ENCODE assay signal across 11 mouse cellular contexts in the genomic region with DNA sequence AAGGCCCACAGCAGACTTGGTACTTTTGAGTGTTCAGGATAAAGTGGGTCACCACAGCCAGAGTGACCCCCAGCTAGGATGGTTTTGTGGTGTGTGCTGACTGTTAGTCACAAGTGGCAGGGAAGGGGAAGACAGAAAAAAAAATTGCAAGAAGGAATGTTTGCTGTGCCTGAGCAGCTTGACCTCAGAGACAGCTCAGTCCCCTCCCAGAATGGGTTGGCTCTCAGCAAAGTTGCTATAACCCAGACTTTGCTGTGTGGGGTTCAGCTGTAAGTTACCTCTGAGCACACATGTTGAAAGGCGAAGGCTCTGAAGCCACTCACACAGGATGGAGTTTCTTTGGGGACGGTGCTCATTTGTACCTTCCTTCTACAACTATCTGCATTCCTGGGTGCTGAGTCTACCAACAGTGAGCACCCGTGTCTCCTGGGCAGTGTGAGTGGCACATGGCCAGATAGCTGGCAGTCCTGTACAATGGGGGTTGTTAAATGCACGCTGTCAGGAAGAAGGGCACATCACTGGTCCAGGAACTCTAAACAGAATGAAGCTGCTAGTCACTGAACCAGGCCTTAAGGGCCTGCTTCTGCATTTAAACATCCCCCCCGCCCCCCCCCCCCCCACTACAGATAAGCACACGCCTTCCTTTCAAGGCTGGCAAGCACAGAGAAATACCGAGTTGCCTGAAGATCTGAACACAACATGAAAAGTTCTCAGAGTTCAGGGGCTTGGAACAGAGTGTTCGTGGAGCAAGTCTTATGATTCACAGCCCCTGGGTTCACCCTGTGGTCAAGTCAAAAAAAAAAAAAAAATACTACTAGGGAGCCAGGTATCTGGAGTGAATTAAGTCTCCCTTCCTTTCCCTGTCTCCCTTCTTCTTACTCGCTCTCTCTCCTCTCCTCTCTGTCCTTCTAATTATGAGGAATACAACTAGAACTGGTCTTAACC. TPM values are rescaled to one million over a fixed set of nuclear protein-coding genes. Genes with fewer than 3 reads are reported as not detected.
DNase-seq lines count a peak whose midpoint lies in the region; ATAC-seq and TF ChIP-seq lines count a peak whose summit lies in the region.
"Had no signal": no experiment of that assay in that cellular context is flagged by ENCODE, and none has a peak within 500 bp of the region (broad histone marks: within the 10 kb centered on the region; RNA-seq: fewer than 3 reads in every experiment).

No protein-coding gene starts in this region.

- H3K9ac ChIP-seq in liver, adult 2 months (ENCODE audit: low read depth, low read length), result no peak overlapping the region
- H3K9ac ChIP-seq in liver, embryonic 12.5 days, result no peak overlapping the region
- H3K9ac ChIP-seq: intestine, embryonic 15.5 days; liver, embryonic 14.5 days had no signal

- no peaks in the 10 kb centered on the region for H3K9me3 ChIP-seq in liver, embryonic 12.5 days (replicated peaks)
- no peaks in the 10 kb centered on the region for H3K9me3 ChIP-seq in heart, embryonic 10.5 days
- H3K9me3 ChIP-seq: intestine, embryonic 15.5 days had no signal

- no peaks in the 10 kb centered on the region for H3K79me2 ChIP-seq in liver, adult 2 months (ENCODE audit: control insufficient read depth, insufficient read depth, low read length)

- H3K27me3 ChIP-seq in liver, adult 2 months (ENCODE audit: control insufficient read depth, insufficient read depth, low read length), result no peaks in the 10 kb centered on the region
- no peaks in the 10 kb centered on the region; the same call in 1 of the 2 replicates for H3K27me3 ChIP-seq in liver, embryonic 12.5 days (replicated peaks)
- no peaks in the 10 kb centered on the region for H3K27me3 ChIP-seq in heart, embryonic 10.5 days (ENCODE audit: insufficient read depth, poor library complexity, severe bottlenecking)
- H3K27me3 ChIP-seq in cerebellum, adult 2 months (ENCODE audit: control insufficient read depth, insufficient read depth, low read length), result no peaks in the 10 kb centered on the region
- H3K27me3 ChIP-seq: intestine, embryonic 15.5 days had no signal

- no peak for TF ChIP-seq CTCF in liver, adult 2 months (IDR thresholded peaks at IDR 0.05; ENCODE audit: low read depth, low read length)
- no peak for TF ChIP-seq CTCF in cerebellum, adult 2 months (IDR thresholded peaks at IDR 0.05; ENCODE audit: borderline replicate concordance, insufficient read depth, low read depth, low read length)

- H3K4me3 ChIP-seq in liver, adult 2 months (ENCODE audit: insufficient read depth, low read depth, low read length), result no peak overlapping the region
- H3K4me3 ChIP-seq in liver, embryonic 12.5 days, result no peak overlapping the region
- no peak overlapping the region for H3K4me3 ChIP-seq in heart, embryonic 10.5 days
- H3K4me3 ChIP-seq in cerebellum, adult 2 months (replicated peaks; ENCODE audit: insufficient read depth, low read depth, low read length), result no peak overlapping the region
- H3K4me3 ChIP-seq: intestine, embryonic 15.5 days had no signal

- H3K4me2 ChIP-seq in liver, embryonic 12.5 days, result no peak overlapping the region
- H3K4me2 ChIP-seq: intestine, embryonic 15.5 days had no signal

- WGBS in liver, adult 2 months, result 53% methylated on average over 9 of the region's 9 CpGs
- WGBS in liver, embryonic 12.5 days (ENCODE audit: insufficient replicate concordance), result 31% methylated on average over 9 of the region's 9 CpGs
- 30% methylated on average over 9 of the region's 9 CpGs for WGBS in heart, embryonic 10.5 days
- WGBS in cerebellum, adult 2 months, result 64% methylated on average over 9 of the region's 9 CpGs

- H3K4me1 ChIP-seq in liver, adult 2 months (ENCODE audit: control insufficient read depth, insufficient read depth, low read length), result 0 out of 2 replicates have a peak, but pooled peaks cover 7% of the 10 kb centered on the region
- peaks cover 33% of the 10 kb centered on the region for H3K4me1 ChIP-seq in liver, embryonic 12.5 days
- H3K4me1 ChIP-seq in heart, embryonic 10.5 days, result peaks cover 50% of the 10 kb centered on the region
- H3K4me1 ChIP-seq in cerebellum, adult 2 months (ENCODE audit: control insufficient read depth, insufficient read depth, low read length), result peaks cover 4% of the 10 kb centered on the region; the same call in 1 of the 2 replicates

- no peak for DNase-seq in liver, adult 2 months (ENCODE audit: extremely low read depth, low read depth, low spot score)
- peak; percentile 33 for DNase-seq in adrenal gland, adult 8-10 months
- no peak for DNase-seq in heart, embryonic 10.5 days (ENCODE audit: low spot score)
- DNase-seq in lung, postnatal 14 days, result peak; percentile 33
- DNase-seq in cerebellum, adult 2 months, result no peak
- DNase-seq in layer of hippocampus, adult 8-10 months (ENCODE audit: low spot score in 2 of 2), result no peak
- no peak for DNase-seq in thymus, postnatal 10 days (ENCODE audit: low spot score in 2 of 2)

- 0 out of 2 replicates have a peak overlapping the region, but pooled peaks have one; percentile 18 for H3K27ac ChIP-seq in liver, adult 2 months (replicated peaks; ENCODE audit: insufficient read depth, low read depth, low read length)
- H3K27ac ChIP-seq in liver, embryonic 12.5 days, result no peak overlapping the region
- peak overlapping the region; percentile 53 for H3K27ac ChIP-seq in heart, embryonic 10.5 days
- H3K27ac ChIP-seq in cerebellum, adult 2 months (ENCODE audit: insufficient read depth, low read length), result no peak overlapping the region
- H3K27ac ChIP-seq: intestine, embryonic 15.5 days; liver, embryonic 14.5 days had no signal

- ATAC-seq in liver, embryonic 12.5 days, result no peak
- ATAC-seq: intestine, embryonic 15.5 days had no signal

- no peak for TF ChIP-seq POLR2A in liver, adult 2 months (IDR thresholded peaks at IDR 0.05; ENCODE audit: extremely low read depth, insufficient read depth, low read length)
- TF ChIP-seq POLR2A in cerebellum, adult 2 months (IDR thresholded peaks at IDR 0.05; ENCODE audit: borderline replicate concordance, insufficient read depth, low read length), result no peak

- no peaks in the 10 kb centered on the region for H3K36me3 ChIP-seq in liver, adult 2 months (ENCODE audit: control insufficient read depth, insufficient read depth, low read length)
- H3K36me3 ChIP-seq in liver, embryonic 12.5 days, result no peaks in the 10 kb centered on the region
- no peaks in the 10 kb centered on the region for H3K36me3 ChIP-seq in heart, embryonic 10.5 days
- H3K36me3 ChIP-seq: intestine, embryonic 15.5 days had no signal

RNA-seq across cellular contexts. Expression of a gene that starts 38.7 kb away (rescaled TPM):
- 0.09 TPM in 1 of 2 replicates, not detected in the other for total RNA-seq in liver, adult 2 months (2014; rRNA removed)
- 0.04 TPM in 1 of 2 replicates, not detected in the other for polyA plus RNA-seq in liver, adult 2 months (2012; rRNA removed)
- 0.12 TPM in 2 replicates for polyA plus RNA-seq in liver, embryonic 12.5 days (2016; fragmentation: Nextera tagmentation; extraction: Ambion mirVana)
- total RNA-seq in adrenal gland, adult 8-10 months (2022), result under 1 TPM in 2 of 4 experiments, not detected in 2; 0.22 to 0.30 TPM
- polyA plus RNA-seq in heart, embryonic 10.5 days (2016; fragmentation: Nextera tagmentation; extraction: Ambion mirVana), result 0.73 and 1.4 TPM in 2 replicates
- polyA plus RNA-seq in cerebellum, adult 2 months (2012; rRNA removed), result 0.26 and 0.29 TPM in 2 replicates
- 1 to 10 TPM in 1 of 4 experiments, under 1 TPM in 2, not detected in 1; 0.18 to 1.2 (median 0.45) TPM for total RNA-seq in layer of hippocampus, adult 8-10 months (2022)

RNA-seq across cellular contexts. Expression of a gene that starts 45.6 kb away (rescaled TPM):
- total RNA-seq in liver, adult 2 months (2014; rRNA removed), result not detected in 2 replicates
- not detected in 2 replicates for polyA plus RNA-seq in liver, adult 2 months (2012; rRNA removed)
- not detected in 2 replicates for polyA plus RNA-seq in liver, embryonic 12.5 days (2016; fragmentation: Nextera tagmentation; extraction: Ambion mirVana)
- not detected for total RNA-seq in adrenal gland, adult 8-10 months (2022)
- 0.63 and 1.2 TPM in 2 replicates for polyA plus RNA-seq in heart, embryonic 10.5 days (2016; fragmentation: Nextera tagmentation; extraction: Ambion mirVana)
- polyA plus RNA-seq in cerebellum, adult 2 months (2012; rRNA removed), result not detected in 2 replicates
- total RNA-seq in layer of hippocampus, adult 8-10 months (2022), result not detected
- polyA plus RNA-seq: intestine, embryonic 15.5 days; liver, embryonic 14.5 days; neural tube, embryonic 14.5 days had no signal

Comparison
In these comparisons a context has a peak if more than half of its experiments do, and no peak if none do; other contexts are left out.
1. H3K27ac ChIP-seq: peak in liver, adult 2 months (single experiment) and heart, embryonic 10.5 days (single experiment); none in liver, embryonic 12.5 days (single experiment) and cerebellum, adult 2 months (single experiment).
2. DNase-seq: peak in adrenal gland, adult 8-10 months (single experiment) and lung, postnatal 14 days (single experiment); none in liver, adult 2 months (single experiment), heart, embryonic 10.5 days (single experiment), cerebellum, adult 2 months (0 of 2), layer of hippocampus, adult 8-10 months (0 of 2) and thymus, postnatal 10 days (0 of 2).